Mouse (Mus musculus) liver, embryonic 11.5 days (tissue): ENCODE data around the gene Pdgfra. TPM values are rescaled to one million over a fixed set of nuclear protein-coding genes. Genes with fewer than 3 reads are reported as not detected.

Source experiments
- ATAC-seq: fragments of 200-750 bp; cut with Nextera tagmentation; replicated peaks from 2 replicates; pipeline ENCODE4 v1.8.0; 2017; ENCODE audit warnings: moderate number of reproducible peaks, mild to moderate bottlenecking, moderate TSS enrichment, moderate library complexity; ENCODE audit not compliant: low FRiP score
- DNase-seq: peaks from one replicate; pipeline ENCODE4 v3.0.0-alpha.2; 2017; ENCODE audit warnings: low spot score
- H3K27ac ChIP-seq: fragments of 300-500 bp; sonication (generic); 2 replicates; pipeline ENCODE4 v1.5.1; 2014; ENCODE audit warnings: mild to moderate bottlenecking, low read depth, low read length, control low read depth
- H3K27me3 ChIP-seq: fragments of 300-500 bp; sonication (generic); replicated peaks from 2 replicates; pipeline ENCODE4 v1.6.1; 2014; ENCODE audit warnings: low read length, mixed read lengths; ENCODE audit not compliant: control insufficient read depth, insufficient read depth
- H3K36me3 ChIP-seq: fragments of 300-500 bp; sonication (generic); 2 replicates; pipeline ENCODE4 v1.6.1; 2014; ENCODE audit warnings: mild to moderate bottlenecking, low read length, moderate library complexity, mixed read lengths; ENCODE audit not compliant: control insufficient read depth, insufficient read depth
- H3K4me1 ChIP-seq: fragments of 300-500 bp; sonication (generic); replicated peaks from 2 replicates; pipeline ENCODE4 v1.6.1; 2014; ENCODE audit warnings: low read length, mixed read lengths; ENCODE audit not compliant: control insufficient read depth, insufficient read depth
- H3K4me2 ChIP-seq: fragments of 300-500 bp; sonication (generic); 2 replicates; pipeline ENCODE4 v1.6.1; 2014; ENCODE audit warnings: mild to moderate bottlenecking, control low read depth, moderate library complexity
- H3K4me3 ChIP-seq: fragments of 300-500 bp; sonication (generic); 2 replicates; pipeline ENCODE4 v1.5.1; 2014; ENCODE audit warnings: low read depth, low read length, control low read depth
- H3K9ac ChIP-seq: fragments of 300-500 bp; sonication (generic); 2 replicates; pipeline ENCODE4 v1.6.1; 2014; ENCODE audit warnings: low read depth, low read length, control low read depth
- H3K9me3 ChIP-seq: fragments of 300-500 bp; sonication (generic); 2 replicates; pipeline ENCODE4 v1.6.1; 2016; ENCODE audit warnings: low read length, inconsistent platforms, mixed read lengths; ENCODE audit not compliant: control insufficient read depth
- WGBS: fragments of 180-500 bp; shearing (Covaris S2); extraction: QIAGEN DNeasy Blood & Tissue Kit; methylation state at CpG from one replicate; pipeline ENCODE4 v1.1.7; 2014; 5-methylcytosine and 5-hydroxymethylcytosine counted together
- polyA plus RNA-seq: library from polyadenylated mRNA; unstranded; fragments of >200 nt; fragmentation: Nextera tagmentation; extraction: Ambion mirVana; gene quantifications from 2 replicates; pipeline ENCODE4 v1.2.1, GENCODE M21; 2014

Gene Pdgfra
- polyA plus RNA-seq, 1 experiment from 2014 or later = 21.9 TPM

- H3K36me3 ChIP-seq = no peaks in the 10 kb centered on the region
- DNase-seq (no peak), ATAC-seq (no peak)
- H3K4me1 ChIP-seq = no peaks in the 10 kb centered on the region
- no peak overlapping the region for H3K27ac ChIP-seq
- WGBS = 50% methylated on average over 6 of the region's 6 CpGs
- H3K4me3 ChIP-seq = no peak overlapping the region
- H3K27me3 ChIP-seq = no peaks in the 10 kb centered on the region
- no peak overlapping the region for H3K9ac ChIP-seq
- H3K9me3 ChIP-seq = no peaks in the 10 kb centered on the region
- H3K4me2 ChIP-seq = no peak overlapping the region
Measured at GRCm38 (mm10) chr5:75214520-75214919, 62.4 kb downstream of the Pdgfra start.

- H3K4me3 ChIP-seq = no peak overlapping the region
- H3K9me3 ChIP-seq = no peaks in the 10 kb centered on the region
- WGBS = 74% methylated on average over 7 of the region's 7 CpGs
- ATAC-seq = no peak
- no peak overlapping the region for H3K9ac ChIP-seq
- no peaks in the 10 kb centered on the region for H3K36me3 ChIP-seq
- DNase-seq = no peak
- no peaks in the 10 kb centered on the region for H3K4me1 ChIP-seq
- no peak overlapping the region for H3K4me2 ChIP-seq
- H3K27ac ChIP-seq = no peak overlapping the region
- H3K27me3 ChIP-seq = no peaks in the 10 kb centered on the region
Measured at GRCm38 (mm10) chr5:75214929-75215328, 62.8 kb downstream of the Pdgfra start.

GRCm38 (mm10) chr5:75215678-75216256, 63.7 kb downstream of the Pdgfra start:
- 66% methylated on average over 7 of the region's 7 CpGs for WGBS
- H3K27me3 ChIP-seq = no peaks in the 10 kb centered on the region
- no peak overlapping the region for H3K4me3 ChIP-seq
- no peaks in the 10 kb centered on the region for H3K36me3 ChIP-seq
- no peaks in the 10 kb centered on the region for H3K9me3 ChIP-seq
- no peak for ATAC-seq
- no peak overlapping the region for H3K9ac ChIP-seq
- no peak overlapping the region for H3K27ac ChIP-seq
- no peaks in the 10 kb centered on the region for H3K4me1 ChIP-seq
- DNase-seq = no peak
- H3K4me2 ChIP-seq = no peak overlapping the region

GRCm38 (mm10) chr5:75221610-75222009, 69.5 kb downstream of the Pdgfra start:
- no peak for DNase-seq
- Histone ChIP-seq H3K36me3 (no peaks in the 10 kb centered on the region), H3K4me2 (no peak overlapping the region), H3K4me1 (no peaks in the 10 kb centered on the region), H3K9me3 (no peaks in the 10 kb centered on the region), H3K27me3 (no peaks in the 10 kb centered on the region), H3K9ac (no peak overlapping the region), H3K27ac (no peak overlapping the region), H3K4me3 (no peak overlapping the region)
- 55% methylated on average over 10 of the region's 10 CpGs for WGBS
- no peak for ATAC-seq

- Histone ChIP-seq H3K27me3 (no peaks in the 10 kb centered on the region), H3K4me1 (no peaks in the 10 kb centered on the region), H3K9ac (no peak overlapping the region), H3K4me3 (no peak overlapping the region), H3K4me2 (no peak overlapping the region), H3K36me3 (no peaks in the 10 kb centered on the region), H3K27ac (no peak overlapping the region), H3K9me3 (no peaks in the 10 kb centered on the region)
- no peak for DNase-seq
- 77% methylated on average over 10 of the region's 10 CpGs for WGBS
- ATAC-seq = no peak
Measured at GRCm38 (mm10) chr5:75222491-75223265, 70.6 kb downstream of the Pdgfra start.

GRCm38 (mm10) chr5:75238363-75238762, 86.3 kb downstream of the Pdgfra start:
- Histone ChIP-seq H3K9me3 (no peaks in the 10 kb centered on the region), H3K27me3 (no peaks in the 10 kb centered on the region), H3K4me2 (no peak overlapping the region), H3K4me1 (no peaks in the 10 kb centered on the region), H3K4me3 (no peak overlapping the region), H3K27ac (no peak overlapping the region), H3K36me3 (no peaks in the 10 kb centered on the region), H3K9ac (no peak overlapping the region)
- DNase-seq (no peak), ATAC-seq (no peak)
- WGBS = 35% methylated on average over 2 of the region's 2 CpGs

- DNase-seq (no peak), ATAC-seq (no peak)
- Histone ChIP-seq H3K27me3 (no peaks in the 10 kb centered on the region), H3K36me3 (no peaks in the 10 kb centered on the region), H3K4me2 (no peak overlapping the region), H3K4me1 (no peaks in the 10 kb centered on the region), H3K4me3 (no peak overlapping the region), H3K9ac (no peak overlapping the region), H3K9me3 (no peaks in the 10 kb centered on the region), H3K27ac (no peak overlapping the region)
- 85% methylated on average over 15 of the region's 15 CpGs for WGBS
Measured at GRCm38 (mm10) chr5:75238928-75239777, 87.1 kb downstream of the Pdgfra start.

- H3K27me3 ChIP-seq = no peaks in the 10 kb centered on the region
- no peaks in the 10 kb centered on the region for H3K36me3 ChIP-seq
- 67% methylated on average over 25 of the region's 25 CpGs for WGBS
- H3K27ac ChIP-seq = no peak overlapping the region
- no peaks in the 10 kb centered on the region for H3K4me1 ChIP-seq
- no peak overlapping the region for H3K4me2 ChIP-seq
- ATAC-seq (no peak), DNase-seq (no peak)
- no peak overlapping the region for H3K9ac ChIP-seq
- no peaks in the 10 kb centered on the region for H3K9me3 ChIP-seq
- no peak overlapping the region for H3K4me3 ChIP-seq
Measured at GRCm38 (mm10) chr5:75247070-75247740, 95.1 kb downstream of the Pdgfra start.
